Mouse (Mus musculus) myocyte (in vitro differentiated cells): ENCODE results near the gene Ispd.

Experiments used
- CEBPB ChIP-seq: IDR thresholded peaks from 2 replicates; pipeline ENCODE4 v1.6.1; 2011; ENCODE audit warnings: mild to moderate bottlenecking, moderate library complexity; ENCODE audit not compliant: poor library complexity, insufficient read depth, severe bottlenecking
- MAX ChIP-seq: IDR thresholded peaks from one replicate; pipeline ENCODE4 v1.6.1; 2011; ENCODE audit warnings: low read depth, mild to moderate bottlenecking, control low read depth
- POLR2A ChIP-seq: IDR thresholded peaks from one replicate; pipeline ENCODE4 v1.6.1; 2011; ENCODE audit warnings: low read depth, mild to moderate bottlenecking, control low read depth, moderate library complexity; ENCODE audit not compliant: insufficient read length
- TCF12 ChIP-seq: IDR thresholded peaks from one replicate; pipeline ENCODE4 v1.6.1; 2011; ENCODE audit warnings: mild to moderate bottlenecking, control low read depth; ENCODE audit not compliant: poor library complexity, insufficient read depth, severe bottlenecking
- USF1 ChIP-seq: IDR thresholded peaks from one replicate; pipeline ENCODE4 v1.6.1; 2011; ENCODE audit warnings: low read depth, mild to moderate bottlenecking, control low read depth, moderate library complexity

GRCm38 (mm10) chr12:36584828-36585227 is 203.6 kb downstream of the Ispd start:
- TF ChIP-seq MAX, result no peak
- TF ChIP-seq POLR2A, result no peak
- TF ChIP-seq TCF12, result no peak
- no peak for TF ChIP-seq CEBPB
- no peak for TF ChIP-seq USF1
